Mouse (Mus musculus) liver, embryonic 13.5 days (tissue): ENCODE measurements at regions not wholly inside any gene's neighbourhood (a gene's known extent, or its start where the extent isn't known, plus 50 kb on each side); places are given as distances from the start of the nearest gene placed in this dataset.

Experiments used
- ATAC-seq: fragments of 200-750 bp; cut with Nextera tagmentation; 2 replicates; pipeline ENCODE4 v1.8.0; 2017; ENCODE audit warnings: low read depth, mild to moderate bottlenecking, moderate number of reproducible peaks, moderate library complexity
- DNase-seq: peaks from one replicate; pipeline ENCODE4 v3.0.0; 2022
- H3K27ac ChIP-seq: fragments of 300-500 bp; sonication (generic); 2 replicates; pipeline ENCODE4 v1.5.1; 2015; ENCODE audit warnings: moderate library complexity, mild to moderate bottlenecking, inconsistent platforms
- H3K27me3 ChIP-seq: fragments of 300-500 bp; sonication (generic); 2 replicates; pipeline ENCODE4 v1.6.1; 2015; ENCODE audit warnings: mild to moderate bottlenecking, inconsistent platforms
- H3K36me3 ChIP-seq: fragments of 300-500 bp; sonication (generic); 2 replicates; pipeline ENCODE4 v1.6.1; 2015; ENCODE audit warnings: mild to moderate bottlenecking, inconsistent platforms
- H3K4me1 ChIP-seq: fragments of 300-500 bp; sonication (generic); replicated peaks from 2 replicates; pipeline ENCODE4 v1.6.1; 2015; ENCODE audit warnings: inconsistent platforms
- H3K4me2 ChIP-seq: fragments of 300-500 bp; sonication (generic); 2 replicates; pipeline ENCODE4 v1.6.1; 2015; ENCODE audit warnings: inconsistent platforms, mild to moderate bottlenecking, moderate library complexity
- H3K4me3 ChIP-seq: fragments of 300-500 bp; sonication (generic); replicated peaks from 2 replicates; pipeline ENCODE4 v1.5.1; 2015; ENCODE audit warnings: mild to moderate bottlenecking, inconsistent platforms
- H3K9ac ChIP-seq: fragments of 300-500 bp; sonication (generic); 2 replicates; pipeline ENCODE4 v1.6.1; 2015; ENCODE audit warnings: mild to moderate bottlenecking, inconsistent platforms
- H3K9me3 ChIP-seq: fragments of 300-500 bp; sonication (generic); replicated peaks from 2 replicates; pipeline ENCODE4 v1.6.1; 2016; ENCODE audit warnings: inconsistent platforms
- WGBS: fragments of 180-500 bp; shearing (Covaris S2); methylation state at CpG from one replicate; pipeline ENCODE4 v1.1.7; 2015; ENCODE audit not compliant: insufficient replicate concordance; 5-methylcytosine and 5-hydroxymethylcytosine counted together

DNA sequence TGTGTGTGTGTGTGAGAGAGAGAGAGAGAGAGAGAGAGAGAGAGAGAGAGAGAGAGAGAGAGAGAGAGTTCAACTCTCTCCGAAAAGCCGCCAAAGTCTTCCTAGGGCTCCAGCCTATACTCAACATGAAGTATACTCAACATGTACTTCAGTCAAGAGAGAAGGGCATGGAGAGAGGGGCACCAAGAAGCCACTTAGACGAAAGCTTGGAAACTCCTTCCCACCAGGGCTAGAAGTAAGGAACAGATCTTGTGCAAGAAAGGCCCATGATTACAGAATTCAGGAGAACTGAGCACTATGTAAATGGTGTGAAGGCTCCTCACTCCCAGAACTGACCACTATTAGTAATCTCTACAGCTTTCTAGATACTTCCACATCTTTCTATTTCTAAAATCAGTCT, 467.4 kb upstream of the Hs6st1 start:
- 74% methylated on average over 3 of the region's 3 CpGs for WGBS
- Histone ChIP-seq H3K9me3 (no peaks in the 10 kb centered on the region), H3K27me3 (no peaks in the 10 kb centered on the region), H3K4me1 (no peaks in the 10 kb centered on the region), H3K4me3 (no peak overlapping the region), H3K9ac (no peak overlapping the region), H3K36me3 (no peaks in the 10 kb centered on the region), H3K27ac (no peak overlapping the region), H3K4me2 (no peak overlapping the region)
- DNase-seq (no peak), ATAC-seq (no peak)

DNA sequence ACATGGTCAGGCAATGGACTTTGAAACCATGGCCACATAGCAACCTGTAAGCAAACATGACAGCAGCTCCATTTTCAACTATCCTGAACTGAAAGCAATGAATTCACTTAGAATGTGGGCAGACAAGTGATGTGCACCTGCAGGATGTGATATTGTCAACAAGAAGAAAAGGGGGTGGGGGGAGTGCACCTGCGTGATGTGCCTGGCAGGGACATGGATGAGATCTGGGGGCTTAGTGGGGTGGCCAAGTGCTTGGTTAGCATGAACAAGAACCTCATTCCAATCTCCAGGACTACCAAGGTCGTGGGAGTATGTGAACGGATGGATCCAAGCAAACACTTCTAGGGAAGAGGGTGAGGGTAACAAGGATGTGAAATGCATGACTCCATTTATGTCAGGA, 453.1 kb upstream of the Hs6st1 start:
- Histone ChIP-seq H3K4me2 (no peak overlapping the region), H3K27ac (no peak overlapping the region), H3K4me1 (no peaks in the 10 kb centered on the region), H3K9ac (no peak overlapping the region), H3K27me3 (no peaks in the 10 kb centered on the region), H3K9me3 (no peaks in the 10 kb centered on the region), H3K36me3 (no peaks in the 10 kb centered on the region), H3K4me3 (no peak overlapping the region)
- 48% methylated on average over 3 of the region's 3 CpGs for WGBS
- DNase-seq (no peak), ATAC-seq (no peak)

DNA sequence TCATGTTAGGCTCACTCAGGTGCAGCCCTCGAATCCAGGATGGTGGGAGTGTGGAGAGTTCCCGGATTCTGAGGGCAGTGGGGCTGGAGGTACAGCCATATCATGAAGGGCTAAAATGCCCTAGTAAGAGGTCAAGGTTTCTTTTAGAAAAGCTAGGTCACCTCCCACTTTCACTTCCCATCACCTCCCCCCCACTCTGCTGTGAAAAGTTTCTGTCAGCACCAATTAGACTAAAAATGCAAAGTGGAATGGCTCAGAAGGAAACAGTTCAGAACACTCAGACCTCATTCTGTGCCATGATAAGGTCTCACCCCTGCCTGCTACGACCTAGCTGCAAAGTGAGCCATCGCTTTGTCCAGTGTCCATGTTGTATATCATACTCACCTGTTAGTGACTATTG, 448.7 kb upstream of the Hs6st1 start:
- 40% methylated on average over 4 of the region's 4 CpGs for WGBS
- no peaks in the 10 kb centered on the region for H3K9me3 ChIP-seq

DNA sequence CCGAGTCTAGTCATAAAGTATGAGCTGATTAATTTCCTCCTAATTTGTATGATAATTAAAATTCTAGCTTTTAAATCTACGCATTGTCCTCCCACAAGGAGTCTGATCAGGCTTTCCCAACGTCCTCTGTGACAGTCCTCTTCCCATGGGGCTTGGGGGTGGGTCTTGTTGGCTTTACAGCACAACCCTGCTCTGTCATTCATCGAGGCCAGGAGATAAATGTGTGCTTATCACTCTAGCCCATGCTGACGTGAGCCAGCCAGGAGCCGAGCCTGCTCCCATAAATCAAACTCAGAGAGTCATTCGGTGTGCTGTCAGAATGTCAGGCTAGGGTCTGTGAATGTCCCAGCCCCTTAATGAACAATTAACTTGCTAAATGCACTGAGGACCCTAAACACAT, 425.6 kb upstream of the Hs6st1 start:
- DNase-seq (no peak), ATAC-seq (no peak)
- 28% methylated on average over 7 of the region's 7 CpGs for WGBS
- Histone ChIP-seq H3K36me3 (no peaks in the 10 kb centered on the region), H3K27me3 (no peaks in the 10 kb centered on the region), H3K4me2 (no peak overlapping the region), H3K27ac (no peak overlapping the region), H3K9ac (no peak overlapping the region), H3K4me3 (no peak overlapping the region), H3K9me3 (no peaks in the 10 kb centered on the region), H3K4me1 (no peaks in the 10 kb centered on the region)

More for the DNA sequence above, 448.7 kb upstream of the Hs6st1 start:
- no peak for ATAC-seq
- H3K4me3 ChIP-seq: no peak overlapping the region
- H3K4me2 ChIP-seq: no peak overlapping the region
- no peak overlapping the region for H3K27ac ChIP-seq
- no peak overlapping the region for H3K9ac ChIP-seq
- H3K36me3 ChIP-seq: no peaks in the 10 kb centered on the region
- no peak for DNase-seq
- no peaks in the 10 kb centered on the region for H3K4me1 ChIP-seq
- H3K27me3 ChIP-seq: no peaks in the 10 kb centered on the region

DNA sequence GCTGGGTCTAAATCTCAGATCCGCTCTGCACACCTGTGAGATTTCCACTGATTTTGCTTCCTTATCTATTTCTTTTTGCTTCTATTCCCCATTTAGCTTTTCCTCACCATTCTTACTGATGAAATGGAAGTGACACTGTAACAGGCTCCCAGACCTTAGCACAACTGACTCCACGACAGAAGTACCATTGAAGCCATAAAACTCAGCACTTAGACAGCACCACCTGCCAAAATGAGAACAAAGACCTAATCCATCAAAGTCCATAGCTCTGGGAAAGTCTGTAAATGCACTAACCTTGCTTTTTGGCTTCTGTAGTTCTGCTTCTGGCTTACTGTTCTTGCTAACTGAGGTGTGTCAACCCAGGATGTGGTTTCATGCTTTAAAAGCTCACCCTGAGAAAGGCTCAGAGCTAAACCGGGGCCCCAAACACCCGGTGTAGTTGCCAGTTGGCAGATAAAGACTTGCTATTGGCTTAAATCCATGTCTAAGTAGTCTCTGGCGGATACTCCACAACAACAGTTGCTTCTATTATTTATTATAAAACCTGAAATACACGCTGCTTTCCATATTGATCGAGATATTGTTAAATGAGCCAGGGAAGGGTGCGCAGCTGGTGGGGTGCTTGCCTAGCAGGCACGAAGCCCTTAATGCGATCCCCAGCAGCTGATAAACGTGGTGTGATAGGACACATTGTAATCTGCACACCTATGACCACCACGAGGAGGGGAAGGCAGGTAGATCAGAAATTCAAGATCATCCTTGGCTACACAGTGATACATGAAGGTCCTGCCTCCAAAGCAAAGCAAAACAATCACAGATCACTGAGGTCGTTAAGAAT, 414.9 kb upstream of the Hs6st1 start:
- Histone ChIP-seq H3K36me3 (no peaks in the 10 kb centered on the region), H3K4me2 (no peak overlapping the region), H3K27me3 (no peaks in the 10 kb centered on the region), H3K9me3 (no peaks in the 10 kb centered on the region), H3K4me1 (no peaks in the 10 kb centered on the region), H3K4me3 (no peak overlapping the region), H3K27ac (no peak overlapping the region), H3K9ac (no peak overlapping the region)
- WGBS: 59% methylated on average over 13 of the region's 13 CpGs
- ATAC-seq: no peak
- no peak for DNase-seq

DNA sequence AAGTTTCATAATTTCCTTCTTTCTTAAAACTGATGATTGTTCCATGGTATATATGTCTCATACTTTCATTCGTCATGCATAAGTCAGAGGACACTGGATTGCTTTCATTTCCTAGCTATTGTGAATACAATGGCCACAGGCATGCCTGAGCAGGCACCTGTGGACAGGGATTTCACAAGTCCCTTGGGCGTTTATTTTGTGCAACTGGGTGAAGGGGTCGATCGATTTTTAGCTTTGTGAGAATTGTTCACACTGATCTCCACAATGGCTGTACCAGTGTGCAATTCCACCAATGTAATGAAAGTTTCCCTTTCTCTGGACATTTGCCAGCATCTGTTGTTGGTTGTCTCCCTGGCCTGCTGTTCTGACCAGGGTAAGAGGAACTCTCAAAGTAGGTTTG, 405.2 kb upstream of the Hs6st1 start:
- no peaks in the 10 kb centered on the region for H3K27me3 ChIP-seq
- no peak overlapping the region for H3K4me2 ChIP-seq
- no peaks in the 10 kb centered on the region for H3K36me3 ChIP-seq
- no peaks in the 10 kb centered on the region for H3K9me3 ChIP-seq
- 60% methylated on average over 4 of the region's 4 CpGs for WGBS
- DNase-seq (no peak), ATAC-seq (no peak)
- H3K4me3 ChIP-seq: no peak overlapping the region
- H3K4me1 ChIP-seq: no peaks in the 10 kb centered on the region
- H3K9ac ChIP-seq: no peak overlapping the region
- H3K27ac ChIP-seq: no peak overlapping the region

DNA sequence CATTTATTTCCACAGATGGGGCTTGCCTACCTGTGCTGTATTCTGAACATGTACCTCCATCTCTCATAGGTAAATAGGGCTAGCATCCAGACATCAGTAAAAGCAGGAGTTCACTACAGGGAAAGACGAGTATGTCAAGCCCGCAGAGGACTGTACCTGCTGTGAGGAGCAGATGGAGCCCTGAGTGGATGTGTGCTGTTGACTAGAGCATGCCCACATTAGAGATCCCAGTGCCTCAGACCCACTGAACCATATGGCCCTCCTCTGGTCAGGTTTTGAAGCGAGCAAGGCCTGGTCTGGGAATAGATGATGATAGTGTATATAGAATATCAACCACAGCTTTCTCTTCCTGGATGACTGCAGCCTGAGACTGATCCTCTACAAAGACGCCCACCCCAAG, 394.7 kb upstream of the Hs6st1 start:
- Histone ChIP-seq H3K4me2 (no peak overlapping the region), H3K4me1 (no peaks in the 10 kb centered on the region), H3K27ac (no peak overlapping the region), H3K9ac (no peak overlapping the region), H3K9me3 (no peaks in the 10 kb centered on the region), H3K36me3 (no peaks in the 10 kb centered on the region), H3K4me3 (no peak overlapping the region), H3K27me3 (no peaks in the 10 kb centered on the region)
- no peak for ATAC-seq
- 55% methylated on average over 4 of the region's 4 CpGs for WGBS
- DNase-seq: no peak

DNA sequence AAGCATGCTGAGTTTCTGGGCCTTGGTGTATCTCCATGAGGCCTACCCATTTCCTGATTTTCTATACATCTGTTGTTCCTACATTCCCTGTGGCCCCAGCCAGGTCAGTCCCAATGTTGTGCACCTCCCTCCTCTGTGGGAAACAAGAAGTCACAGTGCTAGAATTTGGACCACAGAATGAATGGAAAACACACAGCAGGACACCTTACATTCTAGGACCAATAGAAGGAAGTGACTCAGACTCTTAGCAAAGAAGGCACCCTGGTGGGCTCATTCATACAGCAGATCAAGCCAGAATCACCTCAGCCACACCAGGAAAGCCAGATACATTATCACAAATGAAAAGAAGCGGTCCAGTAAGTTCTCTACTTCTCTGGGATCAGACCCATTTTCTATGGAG, 394.2 kb upstream of the Hs6st1 start:
- H3K4me3 ChIP-seq: no peak overlapping the region
- 50% methylated on average over 1 of the region's 1 CpGs for WGBS
- H3K36me3 ChIP-seq: no peaks in the 10 kb centered on the region
- DNase-seq (no peak), ATAC-seq (no peak)
- H3K4me1 ChIP-seq: no peaks in the 10 kb centered on the region
- no peak overlapping the region for H3K27ac ChIP-seq
- no peak overlapping the region for H3K4me2 ChIP-seq
- no peaks in the 10 kb centered on the region for H3K27me3 ChIP-seq
- H3K9me3 ChIP-seq: no peaks in the 10 kb centered on the region
- no peak overlapping the region for H3K9ac ChIP-seq

DNA sequence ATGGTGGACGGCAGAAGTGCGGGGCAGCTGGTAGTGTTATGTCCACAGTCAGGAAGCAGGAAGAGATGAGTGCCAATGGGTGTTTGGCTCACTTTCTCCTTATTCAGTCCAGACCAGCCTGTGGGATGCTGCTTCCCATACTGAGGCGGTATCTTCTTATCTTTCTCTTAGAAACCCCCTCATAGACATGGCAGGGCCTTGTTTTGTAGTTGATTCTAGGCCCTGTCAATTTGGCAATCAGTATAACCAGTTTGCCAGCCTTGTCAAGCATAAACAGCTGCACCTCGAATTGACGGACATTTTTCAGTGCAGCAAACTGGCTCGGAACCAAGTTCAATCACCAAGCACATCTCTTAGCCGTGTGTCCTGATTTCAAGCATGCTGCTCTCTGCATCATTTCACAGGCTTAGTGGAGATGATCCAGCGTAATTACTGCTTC, 385.7 kb upstream of the Hs6st1 start:
- H3K4me3 ChIP-seq: no peak overlapping the region
- no peaks in the 10 kb centered on the region for H3K4me1 ChIP-seq
- no peak for ATAC-seq
- no peak overlapping the region for H3K27ac ChIP-seq
- H3K36me3 ChIP-seq: no peaks in the 10 kb centered on the region
- H3K27me3 ChIP-seq: no peaks in the 10 kb centered on the region
- H3K9ac ChIP-seq: no peak overlapping the region
- H3K9me3 ChIP-seq: no peaks in the 10 kb centered on the region
- no peak overlapping the region for H3K4me2 ChIP-seq
- no peak for DNase-seq
- WGBS: 59% methylated on average over 8 of the region's 8 CpGs

DNA sequence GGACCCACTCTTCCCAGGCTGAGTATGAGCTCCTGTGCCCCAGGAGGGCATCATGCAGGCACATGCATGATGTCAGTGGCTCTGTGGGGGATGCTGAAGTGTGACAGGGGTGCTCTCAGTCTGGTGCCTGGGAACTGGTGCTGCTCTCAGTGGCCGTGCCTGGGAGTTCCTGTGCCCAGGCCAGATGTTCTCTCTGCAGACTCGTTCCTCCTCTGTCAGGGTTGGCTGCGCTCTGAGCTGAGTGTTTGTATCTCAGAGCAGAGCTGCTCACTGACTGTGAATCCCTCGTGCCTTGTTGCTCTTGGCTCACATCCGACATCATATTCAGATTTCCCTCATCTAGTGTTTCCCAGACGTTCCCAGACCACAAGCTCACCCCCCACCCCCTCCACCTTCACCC, 382.5 kb upstream of the Hs6st1 start:
- H3K4me2 ChIP-seq: no peak overlapping the region
- no peaks in the 10 kb centered on the region for H3K27me3 ChIP-seq
- H3K27ac ChIP-seq: no peak overlapping the region
- no peaks in the 10 kb centered on the region for H3K9me3 ChIP-seq
- no peak overlapping the region for H3K4me3 ChIP-seq
- 40% methylated on average over 6 of the region's 6 CpGs for WGBS
- DNase-seq (no peak), ATAC-seq (no peak)
- no peaks in the 10 kb centered on the region for H3K36me3 ChIP-seq
- no peaks in the 10 kb centered on the region for H3K4me1 ChIP-seq
- H3K9ac ChIP-seq: no peak overlapping the region

DNA sequence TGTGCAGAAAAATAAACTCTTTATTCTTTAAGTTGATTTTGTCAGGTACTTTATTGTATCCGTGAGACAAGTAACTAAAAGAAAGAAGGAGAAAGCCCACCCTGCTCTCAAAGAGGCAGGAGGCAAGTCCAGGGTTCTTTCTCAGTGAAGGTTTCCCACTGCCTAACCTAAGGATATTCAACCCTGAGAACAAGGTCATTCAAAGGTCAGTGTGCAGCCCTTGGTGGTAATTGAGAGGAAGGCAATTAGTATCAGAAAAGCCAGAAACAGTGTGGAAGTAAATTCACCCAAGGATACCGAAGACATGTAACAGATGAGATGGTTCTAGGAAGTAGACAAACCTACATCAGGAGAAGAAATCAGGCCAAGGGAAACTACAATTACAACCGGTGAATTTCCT, 373.9 kb upstream of the Hs6st1 start:
- Histone ChIP-seq H3K4me2 (no peak overlapping the region), H3K27me3 (no peaks in the 10 kb centered on the region), H3K9me3 (no peaks in the 10 kb centered on the region), H3K4me1 (no peaks in the 10 kb centered on the region), H3K9ac (no peak overlapping the region), H3K36me3 (no peaks in the 10 kb centered on the region), H3K27ac (no peak overlapping the region), H3K4me3 (no peak overlapping the region)
- no peak for ATAC-seq
- DNase-seq: no peak
- 51% methylated on average over 3 of the region's 3 CpGs for WGBS

DNA sequence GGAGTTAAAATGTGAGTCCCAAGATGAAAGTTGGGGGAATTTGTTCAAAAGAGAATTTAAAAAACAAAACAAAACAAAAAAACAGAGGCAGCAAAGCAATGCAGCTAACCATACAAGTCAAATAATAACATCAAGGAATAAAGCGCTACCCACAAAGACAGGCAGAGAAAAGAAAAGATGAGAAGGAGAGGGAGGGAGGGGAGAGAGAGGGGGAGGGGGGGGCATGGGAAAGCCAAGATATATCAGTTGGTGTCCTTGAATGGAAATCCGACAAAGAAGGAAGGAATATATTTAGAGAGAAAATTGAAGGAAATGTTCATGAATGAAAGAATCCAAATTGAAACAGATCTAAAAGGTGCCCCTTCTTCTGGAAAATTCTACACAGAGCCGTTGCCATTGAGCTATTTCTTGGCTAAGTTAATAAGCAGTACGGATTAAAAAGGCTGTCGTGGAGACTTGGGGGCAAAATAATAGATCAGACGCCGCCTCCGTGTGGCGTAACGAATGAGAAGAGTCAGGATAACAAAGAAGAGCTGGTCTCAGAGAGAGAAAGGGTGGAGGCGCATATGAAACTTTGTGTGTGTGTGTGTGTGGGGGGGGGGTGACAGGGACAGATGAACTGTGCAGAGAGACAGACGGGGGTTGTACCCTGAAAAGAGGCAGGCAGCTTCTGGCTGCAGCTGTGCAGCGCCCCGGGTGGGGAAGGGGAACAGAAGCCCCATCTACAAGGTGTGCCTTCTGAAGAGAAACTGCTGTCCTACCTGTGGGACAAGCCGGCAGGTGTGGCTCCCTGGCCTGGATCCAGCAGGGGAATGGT, 373.2 kb upstream of the Hs6st1 start:
- 64% methylated on average over 15 of the region's 15 CpGs for WGBS
- Histone ChIP-seq H3K4me3 (no peak overlapping the region), H3K27ac (no peak overlapping the region), H3K9ac (no peak overlapping the region), H3K9me3 (no peaks in the 10 kb centered on the region), H3K4me1 (no peaks in the 10 kb centered on the region), H3K36me3 (no peaks in the 10 kb centered on the region), H3K4me2 (no peak overlapping the region), H3K27me3 (no peaks in the 10 kb centered on the region)
- DNase-seq (no peak), ATAC-seq (no peak)
